Mouse (Mus musculus) CH12.LX (cell line): Measurements from ENCODE around the gene Hnrnpa3. TPM values are rescaled to one million over a fixed set of nuclear protein-coding genes. Genes with fewer than 3 reads are reported as not detected.
A peak's percentile ranks its signal among the peaks of the same experiment; 100 is the strongest.

Experiments used
- DNase-seq: peaks from one replicate; pipeline ENCODE4 v3.0.0-alpha.2; 2013; ENCODE audit errors: extremely low read depth
- H3K27ac ChIP-seq: 2 replicates; pipeline ENCODE4 v1.5.1; 2012; ENCODE audit warnings: low read depth, mild to moderate bottlenecking, control low read depth, moderate library complexity; ENCODE audit not compliant: insufficient read depth
- H3K27me3 ChIP-seq: replicated peaks from 2 replicates; pipeline ENCODE3; 2012; ENCODE audit warnings: inconsistent platforms
- H3K36me3 ChIP-seq, 2 experiments: replicated peaks in 1 of 2; 2 replicates each; pipeline versions ENCODE3 to v1.6.1; 2012; ENCODE audit warnings: inconsistent platforms in 1 of 2, low read length in 1 of 2, mild to moderate bottlenecking in 1 of 2, mixed read lengths in 1 of 2, moderate library complexity in 1 of 2; ENCODE audit not compliant: control insufficient read depth in 1 of 2, insufficient read depth in 1 of 2
- H3K4me1 ChIP-seq, 2 experiments: 2 replicates each; pipeline ENCODE4 v1.6.1; 2012; ENCODE audit warnings: inconsistent platforms in 1 of 2, moderate library complexity in 1 of 2; ENCODE audit not compliant: insufficient read depth in 2 of 2, control insufficient read depth in 1 of 2
- H3K4me2 ChIP-seq: 2 replicates; pipeline ENCODE4 v1.6.1; 2012; ENCODE audit warnings: low read depth, mild to moderate bottlenecking, control low read depth; ENCODE audit not compliant: poor library complexity, insufficient read depth, severe bottlenecking
- H3K4me3 ChIP-seq, 3 experiments: fragments of 150-350 bp in 1 of 3; sonication (generic) in 1 of 3; replicated peaks in 1 of 3; 2 replicates each; pipeline versions ENCODE3 to v1.5.1; 2011 to 2012; ENCODE audit warnings: low read depth in 2 of 3, low read length in 2 of 3, mild to moderate bottlenecking in 2 of 3, moderate library complexity in 2 of 3, control low read depth in 1 of 3, improper control_type of control experiment in 1 of 3, inconsistent platforms in 1 of 3, mixed read lengths in 1 of 3; ENCODE audit not compliant: poor library complexity in 1 of 3
- H3K79me2 ChIP-seq: replicated peaks from 2 replicates; pipeline ENCODE4 v1.6.1; 2012; ENCODE audit warnings: mild to moderate bottlenecking, moderate library complexity; ENCODE audit not compliant: control insufficient read depth, poor library complexity, insufficient read depth, severe bottlenecking; ENCODE audit errors: extremely low read depth
- H3K9ac ChIP-seq: 2 replicates; pipeline ENCODE4 v1.6.1; 2012; ENCODE audit warnings: low read depth, mild to moderate bottlenecking, control low read depth, moderate library complexity; ENCODE audit not compliant: insufficient read depth
- H3K9me3 ChIP-seq: replicated peaks from 2 replicates; pipeline ENCODE3; 2012; ENCODE audit warnings: low read length, inconsistent platforms, mixed read lengths
- BHLHE40 ChIP-seq: IDR thresholded peaks from 2 replicates; pipeline ENCODE4 v1.6.1; 2011; ENCODE audit warnings: mild to moderate bottlenecking, low read depth, low read length, improper control_type of control experiment
- CHD1 ChIP-seq: IDR thresholded peaks from 2 replicates; pipeline ENCODE4 v1.6.1; 2012; ENCODE audit warnings: low read depth, low read length, improper control_type of control experiment, inconsistent platforms
- CHD2 ChIP-seq: IDR thresholded peaks from 2 replicates; pipeline ENCODE4 v1.6.1; 2011; ENCODE audit warnings: low read length, improper control_type of control experiment
- CTCF ChIP-seq, 2 experiments: IDR thresholded peaks in 1 of 2; conservative IDR thresholded peaks in 1 of 2; 2 replicates each; pipeline ENCODE4 v1.5.1; 2011 to 2012; ENCODE audit warnings: low read depth in 2 of 2, low read length in 2 of 2, improper control_type of control experiment in 1 of 2, inconsistent platforms in 1 of 2, mild to moderate bottlenecking in 1 of 2, moderate library complexity in 1 of 2
- E2F4 ChIP-seq: IDR thresholded peaks from 2 replicates; pipeline ENCODE4 v1.6.1; 2011; ENCODE audit warnings: low read depth, low read length, improper control_type of control experiment; ENCODE audit not compliant: insufficient replicate concordance
- ELF1 ChIP-seq: IDR thresholded peaks from 2 replicates; pipeline ENCODE4 v1.6.1; 2014; ENCODE audit warnings: low read depth, mild to moderate bottlenecking, inconsistent platforms, low read length, improper control_type of control experiment
- EP300 ChIP-seq: IDR thresholded peaks from 2 replicates; pipeline ENCODE4 v1.6.1; 2011; ENCODE audit warnings: low read length, improper control_type of control experiment
- ETS1 ChIP-seq: conservative IDR thresholded peaks from 2 replicates; pipeline ENCODE4 v1.6.1; 2012; ENCODE audit warnings: low read depth, mild to moderate bottlenecking, inconsistent platforms, low read length, improper control_type of control experiment, moderate library complexity
- GABPA ChIP-seq: IDR thresholded peaks from 2 replicates; pipeline ENCODE4 v1.6.1; 2012; ENCODE audit warnings: low read depth, low read length, improper control_type of control experiment, inconsistent platforms; ENCODE audit not compliant: insufficient replicate concordance
- HCFC1 ChIP-seq: IDR thresholded peaks from 2 replicates; pipeline ENCODE4 v1.6.1; 2012; ENCODE audit warnings: low read depth, mild to moderate bottlenecking, inconsistent platforms, low read length, improper control_type of control experiment
- IRF4 ChIP-seq: IDR thresholded peaks from 2 replicates; pipeline ENCODE4 v1.6.1; 2014; ENCODE audit warnings: low read depth, mild to moderate bottlenecking, inconsistent platforms, low read length, improper control_type of control experiment
- JUN ChIP-seq: IDR thresholded peaks from 2 replicates; pipeline ENCODE4 v1.6.1; 2011; ENCODE audit warnings: low read depth, mild to moderate bottlenecking, low read length, improper control_type of control experiment, moderate library complexity; ENCODE audit not compliant: insufficient read depth
- JUND ChIP-seq: conservative IDR thresholded peaks from 2 replicates; pipeline ENCODE4 v1.6.1; 2011; ENCODE audit warnings: low read depth, low read length, improper control_type of control experiment
- KAT2A ChIP-seq: IDR thresholded peaks from 2 replicates; pipeline ENCODE4 v1.6.1; 2012; ENCODE audit warnings: low read length, improper control_type of control experiment, inconsistent platforms; ENCODE audit not compliant: insufficient replicate concordance
- MAFK ChIP-seq: IDR thresholded peaks from 2 replicates; pipeline ENCODE4 v1.6.1; 2011; ENCODE audit warnings: low read length, improper control_type of control experiment; ENCODE audit not compliant: insufficient replicate concordance
- MAX ChIP-seq: IDR thresholded peaks from 2 replicates; pipeline ENCODE4 v1.6.1; 2011; ENCODE audit warnings: low read length, improper control_type of control experiment
- MAZ ChIP-seq: IDR thresholded peaks from 2 replicates; pipeline ENCODE4 v1.6.1; 2012; ENCODE audit warnings: low read depth, mild to moderate bottlenecking, inconsistent platforms, low read length, improper control_type of control experiment, moderate library complexity
- MEF2A ChIP-seq: IDR thresholded peaks from 2 replicates; pipeline ENCODE4 v1.6.1; 2014; ENCODE audit warnings: low read depth, mild to moderate bottlenecking, inconsistent platforms, low read length, improper control_type of control experiment, borderline replicate concordance
- MYC ChIP-seq: IDR thresholded peaks from 2 replicates; pipeline ENCODE4 v1.6.1; 2011; ENCODE audit warnings: low read depth, mild to moderate bottlenecking, improper control_type of control experiment, low read length
- NELFE ChIP-seq: IDR thresholded peaks from 2 replicates; pipeline ENCODE4 v1.6.1; 2011; ENCODE audit warnings: low read depth, low read length, improper control_type of control experiment
- NRF1 ChIP-seq: IDR thresholded peaks from 2 replicates; pipeline ENCODE4 v1.6.1; 2014; ENCODE audit warnings: low read depth, mild to moderate bottlenecking, inconsistent platforms, low read length, improper control_type of control experiment, moderate library complexity
- PAX5 ChIP-seq: IDR thresholded peaks from 2 replicates; pipeline ENCODE4 v1.6.1; 2012; ENCODE audit warnings: low read length, inconsistent platforms, mixed read lengths
- POLR2A ChIP-seq: IDR thresholded peaks from 2 replicates; pipeline ENCODE4 v1.6.1; 2011; ENCODE audit warnings: low read depth, mild to moderate bottlenecking, improper control_type of control experiment, low read length
- POLR2AphosphoS2 ChIP-seq: IDR thresholded peaks from 2 replicates; pipeline ENCODE4 v1.6.1; 2011; ENCODE audit warnings: low read depth, low read length, improper control_type of control experiment
- RAD21 ChIP-seq: IDR thresholded peaks from 2 replicates; pipeline ENCODE4 v1.6.1; 2011; ENCODE audit warnings: low read depth, mild to moderate bottlenecking, low read length, improper control_type of control experiment, moderate library complexity
- RCOR1 ChIP-seq: conservative IDR thresholded peaks from 2 replicates; pipeline ENCODE4 v1.6.1; 2012; ENCODE audit warnings: low read depth, mild to moderate bottlenecking, inconsistent platforms, low read length, improper control_type of control experiment
- SIN3A ChIP-seq: IDR thresholded peaks from 2 replicates; pipeline ENCODE4 v1.6.1; 2012; ENCODE audit warnings: low read length, improper control_type of control experiment, inconsistent platforms
- SMC3 ChIP-seq: IDR thresholded peaks from 2 replicates; pipeline ENCODE4 v1.6.1; 2011; ENCODE audit warnings: low read depth, low read length, improper control_type of control experiment
- TBP ChIP-seq: conservative IDR thresholded peaks from 2 replicates; pipeline ENCODE4 v1.6.1; 2011; ENCODE audit warnings: low read depth, low read length, improper control_type of control experiment
- TCF12 ChIP-seq: IDR thresholded peaks from 2 replicates; pipeline ENCODE4 v1.6.1; 2014; ENCODE audit warnings: low read depth, mild to moderate bottlenecking, inconsistent platforms, low read length, improper control_type of control experiment
- UBTF ChIP-seq: IDR thresholded peaks from 2 replicates; pipeline ENCODE4 v1.6.1; 2012; ENCODE audit warnings: low read depth, mild to moderate bottlenecking, inconsistent platforms, low read length, improper control_type of control experiment, moderate library complexity
- USF1 ChIP-seq: IDR thresholded peaks from 2 replicates; pipeline ENCODE4 v1.6.1; 2014; ENCODE audit warnings: low read depth, mild to moderate bottlenecking, inconsistent platforms, low read length, improper control_type of control experiment
- USF2 ChIP-seq: conservative IDR thresholded peaks from 2 replicates; pipeline ENCODE4 v1.6.1; 2011; ENCODE audit warnings: low read depth, low read length, improper control_type of control experiment
- ZC3H11A ChIP-seq: IDR thresholded peaks from 2 replicates; pipeline ENCODE4 v1.6.1; 2012; ENCODE audit warnings: low read depth, mild to moderate bottlenecking, inconsistent platforms, low read length, improper control_type of control experiment
- ZKSCAN1 ChIP-seq: IDR thresholded peaks from 2 replicates; pipeline ENCODE4 v1.6.1; 2012; ENCODE audit warnings: low read depth, inconsistent platforms, low read length, improper control_type of control experiment, borderline replicate concordance
- ZMIZ1 ChIP-seq: IDR thresholded peaks from 2 replicates; pipeline ENCODE4 v1.6.1; 2012; ENCODE audit warnings: low read depth, mild to moderate bottlenecking, inconsistent platforms, low read length, improper control_type of control experiment
- ZNF384 ChIP-seq: IDR thresholded peaks from 2 replicates; pipeline ENCODE4 v1.6.1; 2012; ENCODE audit warnings: low read depth, low read length, improper control_type of control experiment, inconsistent platforms
- dilution Hi-C: fragments of 300-500 bp; cut with MboI; formaldehyde crosslinking; loops from 2 replicates; pipeline ENCODE4 v1.14.3; 2020; ENCODE audit warnings: low sequenced_read_pairs; ENCODE audit not compliant: extremely low pct_unique_long_range_greater_than_20kb, extremely low pct_ligation_motif_present
- in situ Hi-C: fragments of 300-500 bp; cut with MboI; formaldehyde crosslinking; loops from 3 replicates; pipeline ENCODE4 v1.14.3; 2019; ENCODE audit warnings: low sequenced_read_pairs, low pct_ligation_motif_present, low pct_unique_long_range_greater_than_20kb, mixed read lengths
- polyA plus RNA-seq: library from polyadenylated mRNA; unstranded; fragments of >175 nt; gene quantifications from 2 replicates; pipeline ENCODE4 v1.2.1, GENCODE M21; 2012; ENCODE audit warnings: low read depth; ENCODE audit not compliant: insufficient read length
- total RNA-seq, 2 experiments: library from RNA; depleted of rRNA; stranded (reverse); fragments of 300-350 nt in 1 of 2; fragments of >200 nt in 1 of 2; gene quantifications; 2 replicates each; pipeline ENCODE4 v1.2.3; 2012 to 2014

The Hnrnpa3 gene
- total RNA-seq (2012; rRNA removed) (83.1 and 105 TPM in 2 replicates), total RNA-seq (2014; rRNA removed) (229 and 278 TPM in 2 replicates), polyA plus RNA-seq (373 and 540 TPM in 2 replicates)

GRCm38 (mm10) chr2:75658727-75659628 is at the start of gene Hnrnpa3:
Gene Hnrnpa3, plus strand, starts transcription at chr2:75659261.
- peaks cover 5 to 36% of the 10 kb centered on the region in 2 experiments; a peak in 3 of 4 replicates for H3K4me1 ChIP-seq
- H3K27me3 ChIP-seq = no peaks in the 10 kb centered on the region
- dilution Hi-C loops = no loop called here
- peak within 1 kb of the TSS; percentile 62 for H3K4me2 ChIP-seq
- H3K9me3 ChIP-seq = no peaks in the 10 kb centered on the region
- peaks cover 13 to 30% of the 10 kb centered on the region in 2 experiments for H3K36me3 ChIP-seq
- H3K27ac ChIP-seq = peak within 1 kb of the TSS; percentile 85
- DNase-seq = peak; percentile 96
- H3K4me3 ChIP-seq = peak within 1 kb of the TSS; percentile 87 to 91 (median 90)
- in situ Hi-C loops = no loop called here
- peaks cover 46% of the 10 kb centered on the region for H3K79me2 ChIP-seq
- peak within 1 kb of the TSS; percentile 98 for H3K9ac ChIP-seq
- TF ChIP-seq UBTF = no peak
- TF ChIP-seq ZNF384 = no peak
- peak; percentile 60; the same call in 1 of the 2 replicates for TF ChIP-seq E2F4
- no peak for TF ChIP-seq PAX5
- TF ChIP-seq ZKSCAN1 = no peak
- TF ChIP-seq RCOR1 = no peak
- TF ChIP-seq NELFE = peak; percentile 76
- peak; percentile 60 for TF ChIP-seq ELF1
- TF ChIP-seq RAD21 = no peak
- TF ChIP-seq MAX = peak; percentile 71; the same call in 1 of the 2 replicates
- TF ChIP-seq JUN = no peak
- TF ChIP-seq MAZ = peak; percentile 83
- peak; percentile 82 for TF ChIP-seq USF1
- TF ChIP-seq MEF2A = peak; percentile 61
- peak; percentile 83 for TF ChIP-seq BHLHE40
- TF ChIP-seq ETS1 = peak; percentile 40
- TF ChIP-seq CTCF (conservative IDR thresholded peaks at IDR 0.05 in 1 of 2, IDR thresholded peaks at IDR 0.05 in 1 of 2; ENCODE audit: low read depth in 2 of 2, low read length in 2 of 2) = 0 out of 4 replicates have a peak, but pooled peaks of 1 of the 2 experiments have one; percentile 6
- TF ChIP-seq SIN3A = peak; percentile 58
- TF ChIP-seq NRF1 = peak; percentile 57; the same call in 1 of the 2 replicates
- TF ChIP-seq POLR2A = peak; percentile 76
- no peak for TF ChIP-seq GABPA
- TF ChIP-seq KAT2A = peak; percentile 59; the same call in 1 of the 2 replicates
- peak; percentile 49 for TF ChIP-seq POLR2AphosphoS2
- TF ChIP-seq CHD1 = no peak; the same call in 1 of the 2 replicates
- no peak for TF ChIP-seq SMC3
- peak; percentile 53; the same call in 1 of the 2 replicates for TF ChIP-seq USF2
- TF ChIP-seq ZMIZ1 = peak; percentile 81
- no peak for TF ChIP-seq ZC3H11A
- peak; percentile 28 for TF ChIP-seq IRF4
- no peak; the same call in 1 of the 2 replicates for TF ChIP-seq JUND
- TF ChIP-seq MAFK = no peak
- TF ChIP-seq TBP = 0 out of 2 replicates have a peak, but pooled peaks have one; percentile 28
- peak; percentile 65; the same call in 1 of the 2 replicates for TF ChIP-seq MYC
- TF ChIP-seq TCF12 = peak; percentile 82
- peak; percentile 91 for TF ChIP-seq CHD2
- TF ChIP-seq EP300 = no peak
- TF ChIP-seq HCFC1 = peak; percentile 58
